Mouse (Mus musculus) testis, adult 2 months (tissue): Measurements from ENCODE around the gene Clec3b.

Source experiments
- CTCF ChIP-seq: fragments of 200-500 bp; IDR thresholded peaks from 2 replicates; pipeline ENCODE4 v1.5.1; 2012; ENCODE audit warnings: low read depth, mild to moderate bottlenecking, inconsistent platforms, low read length, moderate library complexity; ENCODE audit not compliant: control insufficient read depth, insufficient read depth, insufficient replicate concordance
- POLR2A ChIP-seq: fragments of 200-500 bp; IDR thresholded peaks from 2 replicates; pipeline ENCODE4 v1.6.1; 2012; ENCODE audit warnings: low read depth, mild to moderate bottlenecking, inconsistent platforms, low read length, moderate library complexity; ENCODE audit not compliant: control insufficient read depth

DNA sequence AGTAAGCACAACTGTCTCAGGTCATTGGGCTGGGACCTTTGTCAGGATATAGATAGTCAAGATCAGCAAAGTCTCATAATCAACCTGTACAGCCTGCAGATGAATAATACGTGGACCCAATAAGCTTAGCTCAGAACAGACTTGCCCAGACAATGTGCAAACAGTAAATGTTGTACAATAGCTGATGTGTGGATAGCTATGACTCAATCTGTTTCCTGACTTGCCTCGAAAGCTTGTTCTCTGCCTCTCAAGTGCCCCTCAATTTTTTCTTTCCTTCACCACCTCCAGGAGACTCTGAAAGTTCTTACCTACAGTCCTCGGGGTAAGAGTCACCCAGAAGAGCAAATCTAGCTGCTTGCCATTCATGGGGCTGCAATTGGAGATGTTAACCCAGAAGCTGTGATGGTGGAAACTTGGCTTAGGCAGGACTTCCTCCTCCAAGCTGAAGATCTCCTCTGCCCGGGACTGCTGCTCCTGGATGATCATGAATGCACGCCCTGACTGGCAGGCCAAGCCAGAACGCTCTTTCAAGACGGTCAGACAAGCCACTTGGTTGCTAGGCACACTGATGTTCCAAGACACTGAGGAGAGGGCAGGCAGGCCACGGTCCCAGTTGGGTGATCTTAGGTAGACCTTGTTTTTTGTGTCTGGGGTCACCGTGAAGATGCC lies 26.8 kb downstream of the Clec3b start:
- no peak for TF ChIP-seq CTCF
- no peak for TF ChIP-seq POLR2A
